Mouse (Mus musculus) lung, postnatal 25 days (tissue): ENCODE data around the gene Gpr155.

Source experiments
- DNase-seq: peaks from one replicate; pipeline ENCODE4 v3.0.0; 2022; ENCODE audit warnings: low spot score

Gene Gpr155

DNA sequence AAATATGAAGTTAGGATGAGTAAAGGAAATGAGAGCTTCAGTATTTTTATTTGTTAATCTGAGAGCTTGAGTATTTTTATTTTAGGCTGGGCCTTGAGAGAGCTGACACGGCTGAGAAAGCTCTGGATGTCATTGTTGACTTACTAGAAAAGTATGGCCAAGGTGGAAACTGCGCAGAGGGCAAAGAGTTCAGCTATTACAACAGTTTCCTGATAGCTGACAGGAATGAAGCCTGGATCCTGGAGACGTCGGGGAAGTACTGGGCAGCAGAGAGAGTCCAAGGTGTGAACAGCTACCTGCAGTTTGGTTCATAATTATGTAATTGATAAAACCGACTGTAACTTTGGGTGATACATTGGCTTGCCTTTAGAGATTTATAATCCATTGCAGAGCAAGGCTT is 67.2 kb downstream of the Gpr155 start:
- DNase-seq, result no peak

DNA sequence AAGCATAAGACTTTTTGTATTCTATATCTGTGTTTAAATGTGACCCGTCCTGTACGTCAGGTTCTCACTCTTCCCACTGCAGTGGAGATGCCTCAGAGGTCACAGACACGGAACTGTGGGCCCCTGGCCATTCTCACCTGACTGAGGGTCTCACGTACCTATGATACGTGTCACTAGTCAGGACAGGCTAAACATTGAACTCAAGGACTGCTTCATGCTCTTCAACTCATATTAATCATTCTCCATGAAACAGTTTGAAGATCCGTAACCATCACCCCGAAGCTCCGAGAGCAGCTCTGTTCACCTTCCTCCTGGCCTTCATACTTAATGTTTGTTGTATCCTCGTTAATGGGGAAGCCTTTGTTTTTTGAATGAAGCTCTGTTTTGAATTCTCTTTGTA is 68.9 kb downstream of the Gpr155 start:
- DNase-seq, result no peak

DNA sequence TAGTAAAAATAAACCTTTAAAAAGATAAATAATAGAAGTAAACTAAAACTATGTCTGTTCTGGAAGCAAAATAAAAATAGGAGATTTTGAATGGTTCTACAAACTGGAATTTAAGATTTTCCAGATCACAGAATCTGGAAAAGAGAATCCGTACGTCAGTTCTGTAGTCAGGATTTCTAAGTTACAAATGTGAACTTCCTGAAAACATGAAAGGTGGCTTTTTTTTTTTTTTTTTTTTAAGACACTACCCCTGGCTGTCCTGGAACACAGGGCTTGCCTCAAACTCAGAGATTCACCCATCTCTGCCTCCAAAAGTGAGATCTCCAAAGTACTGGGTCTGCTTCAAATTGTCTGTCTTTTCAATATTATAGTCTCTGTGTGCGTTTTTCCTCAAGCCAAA is 72.1 kb downstream of the Gpr155 start:
- DNase-seq, result no peak

DNA sequence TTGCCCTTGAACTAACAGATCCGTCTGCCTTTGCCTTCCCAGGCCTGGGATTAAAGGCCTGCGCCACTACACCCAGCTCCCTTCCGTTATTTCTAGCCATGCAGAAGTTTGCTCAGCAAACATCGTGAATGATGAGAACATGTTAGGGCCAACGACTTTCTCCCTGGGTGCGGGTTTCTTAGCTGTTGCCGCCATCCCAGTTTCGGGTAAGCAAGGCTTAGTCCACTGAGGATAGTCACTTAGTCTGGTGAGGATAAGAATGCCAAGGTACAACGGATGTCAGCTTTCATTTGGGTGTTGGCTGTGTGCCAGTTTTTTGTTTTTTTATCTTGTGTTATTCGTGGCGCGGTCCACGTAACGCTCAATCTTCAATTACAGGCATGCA is 73.3 kb downstream of the Gpr155 start:
- peak; percentile 38 for DNase-seq

DNA sequence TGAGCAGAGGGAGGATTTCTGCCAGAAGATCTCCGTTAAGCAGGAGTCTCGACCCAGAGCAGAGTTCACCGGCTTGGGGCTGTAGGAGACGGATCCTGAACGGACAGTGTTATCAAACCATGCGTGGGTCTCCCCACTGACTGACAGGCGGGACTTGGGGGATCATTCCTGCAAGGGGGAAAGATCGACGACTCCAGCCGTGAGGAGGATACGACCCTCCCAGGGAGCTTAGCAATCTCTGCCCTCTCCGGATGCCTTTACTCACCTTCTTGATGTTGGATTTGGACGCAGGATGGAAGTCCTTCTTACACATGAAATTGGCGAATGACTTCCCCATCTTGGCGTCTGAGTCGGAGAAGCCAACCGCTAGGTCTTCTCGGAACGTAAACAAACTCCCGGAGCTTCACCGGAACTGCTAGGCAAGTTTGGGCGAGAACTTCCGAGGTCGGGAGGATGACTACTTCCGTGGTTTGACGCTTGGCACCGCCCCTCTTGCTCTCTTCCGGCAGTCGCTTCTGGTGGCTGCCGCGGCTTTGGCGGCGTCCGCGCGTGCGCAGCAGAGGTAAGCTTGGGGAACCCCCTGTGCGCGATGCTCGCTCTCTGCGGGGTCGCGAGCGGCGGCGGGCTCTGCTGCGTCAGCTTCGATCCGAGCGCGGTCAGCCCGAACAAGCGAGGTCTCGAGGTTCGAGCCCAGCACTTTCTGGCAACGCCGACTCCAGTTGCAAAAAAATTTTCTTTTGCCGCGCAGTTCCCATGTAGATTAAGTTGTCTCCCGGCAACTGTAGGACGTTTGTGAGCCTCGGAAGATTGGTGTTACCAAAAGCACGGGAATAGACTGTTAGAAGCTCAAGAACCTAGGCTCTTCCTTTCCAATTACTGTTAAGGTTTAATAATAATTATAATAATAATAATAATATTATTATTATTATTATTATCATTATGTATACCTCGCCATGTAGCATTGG is 73.9 kb downstream of the Gpr155 start, which contains the start of the genes Scrn3 and Cir1:
Gene Scrn3, plus strand, starts transcription at position 450 of the 965 bp plus-strand sequence.
Gene Cir1, minus strand, starts transcription at position 550 of the 965 bp plus-strand sequence.
- DNase-seq, result peak; percentile 97

DNA sequence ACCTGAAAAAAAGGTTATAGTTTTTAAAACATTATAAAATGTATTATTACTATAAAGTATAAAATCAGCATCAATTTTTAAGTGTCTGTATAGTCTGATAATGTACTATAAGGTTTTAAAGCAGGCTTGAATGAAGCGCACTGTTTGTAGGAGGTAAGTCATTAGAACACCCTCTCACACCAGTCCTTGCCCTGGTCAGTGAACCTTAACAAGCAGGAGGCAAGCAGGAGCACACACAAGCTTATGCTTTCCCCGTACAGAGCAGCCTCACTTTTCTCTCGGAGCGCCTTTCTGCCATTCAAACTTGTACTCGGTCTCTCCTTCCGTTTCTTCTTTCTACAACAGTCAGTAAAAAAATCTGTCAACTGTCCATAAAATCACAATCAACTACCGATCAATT is 80.4 kb downstream of the Gpr155 start:
- no peak for DNase-seq

DNA sequence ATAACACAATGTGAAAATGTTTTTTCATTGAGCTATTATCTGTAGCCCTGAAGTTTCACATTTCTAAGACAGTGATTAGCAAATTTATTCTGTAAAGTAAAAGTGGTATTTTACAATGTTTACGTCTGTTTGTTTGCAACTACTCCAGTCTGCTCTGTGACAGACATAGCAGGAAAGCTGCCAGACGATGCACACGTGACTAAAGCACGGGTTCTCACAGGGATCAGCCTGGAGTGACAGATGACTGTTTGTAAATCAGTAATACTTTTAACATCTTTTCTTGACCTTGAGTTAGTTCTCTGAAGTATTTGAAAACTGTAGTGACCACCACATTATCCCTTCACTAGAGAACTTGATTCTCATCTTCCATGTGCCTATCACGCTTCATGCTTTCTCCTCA is 81.9 kb downstream of the Gpr155 start:
- no peak for DNase-seq

DNA sequence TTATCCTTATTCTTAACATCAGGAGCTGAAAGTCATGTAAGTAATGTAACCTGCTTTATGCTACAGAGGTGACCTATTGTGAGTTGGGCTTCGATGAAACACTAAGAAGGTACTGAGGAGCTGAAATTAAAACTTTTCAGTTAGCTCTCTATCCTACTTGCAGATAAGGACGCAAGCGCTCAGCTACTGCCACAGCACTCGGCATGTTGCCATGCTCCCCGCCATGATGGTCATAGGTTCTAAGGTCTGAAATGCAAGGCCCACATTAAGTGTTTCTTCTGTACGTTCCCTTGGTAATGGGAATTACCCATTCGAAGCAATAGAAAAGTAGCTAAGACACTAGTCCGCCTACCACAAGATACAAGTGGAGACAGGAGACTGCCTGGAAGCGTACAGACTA is 83.7 kb downstream of the Gpr155 start:
- no peak for DNase-seq

DNA sequence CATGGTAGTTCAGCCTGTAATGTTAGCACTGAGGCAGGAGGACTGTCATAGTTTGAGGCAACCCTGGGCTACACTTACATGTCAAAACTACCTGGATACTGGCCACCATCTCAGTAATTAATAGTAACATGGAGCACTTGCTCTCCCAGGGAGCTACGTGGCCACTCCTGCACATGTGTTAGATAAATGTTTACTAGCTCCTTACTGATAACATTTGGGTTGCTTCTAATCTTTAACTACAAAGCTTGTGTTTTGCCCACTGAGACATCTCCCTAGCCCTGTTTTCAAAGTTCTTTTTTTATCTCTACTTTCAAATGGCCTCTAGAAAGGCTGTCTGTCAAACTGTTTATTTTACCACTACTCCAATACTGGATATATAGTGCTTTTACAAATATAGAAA is 84.4 kb downstream of the Gpr155 start:
- no peak for DNase-seq

DNA sequence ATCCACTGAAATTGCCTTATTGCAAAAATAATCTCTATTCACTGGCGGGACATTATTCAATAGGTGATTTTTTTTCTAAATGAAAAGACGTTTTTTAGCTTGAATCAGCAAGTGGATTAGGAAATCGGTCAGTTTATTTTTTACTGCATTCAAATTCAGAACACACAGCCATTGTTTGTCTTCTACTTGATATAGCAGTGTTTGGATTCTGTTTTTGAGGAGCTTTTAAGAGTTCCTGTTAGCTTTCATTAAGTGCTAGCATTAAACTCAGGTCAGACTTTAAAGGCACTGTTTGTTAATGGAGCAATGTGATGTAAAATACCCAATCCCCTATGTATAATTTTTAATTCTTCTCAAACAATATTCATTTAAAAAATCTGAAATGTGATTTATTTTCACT is 87.5 kb downstream of the Gpr155 start:
- DNase-seq, result no peak

DNA sequence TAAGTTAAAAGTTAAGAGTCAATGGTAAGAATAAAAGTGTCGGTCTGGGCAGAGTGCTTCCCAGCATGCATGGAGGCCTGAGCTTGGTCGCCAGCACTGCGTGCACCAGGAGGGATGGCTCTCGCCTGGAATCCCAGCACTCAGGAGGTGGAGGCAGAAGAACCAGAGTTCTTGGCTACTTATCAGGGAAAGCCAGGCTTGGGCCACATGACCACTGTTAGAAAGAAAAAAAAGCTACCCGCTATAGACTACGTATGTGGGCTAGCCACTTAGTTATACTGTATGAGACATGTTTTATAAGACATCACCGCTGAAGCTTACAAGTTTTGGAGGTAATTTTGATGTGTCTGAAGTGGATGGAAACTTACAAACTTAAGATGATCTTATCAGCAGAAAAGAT is 88.2 kb downstream of the Gpr155 start:
- no peak for DNase-seq

DNA sequence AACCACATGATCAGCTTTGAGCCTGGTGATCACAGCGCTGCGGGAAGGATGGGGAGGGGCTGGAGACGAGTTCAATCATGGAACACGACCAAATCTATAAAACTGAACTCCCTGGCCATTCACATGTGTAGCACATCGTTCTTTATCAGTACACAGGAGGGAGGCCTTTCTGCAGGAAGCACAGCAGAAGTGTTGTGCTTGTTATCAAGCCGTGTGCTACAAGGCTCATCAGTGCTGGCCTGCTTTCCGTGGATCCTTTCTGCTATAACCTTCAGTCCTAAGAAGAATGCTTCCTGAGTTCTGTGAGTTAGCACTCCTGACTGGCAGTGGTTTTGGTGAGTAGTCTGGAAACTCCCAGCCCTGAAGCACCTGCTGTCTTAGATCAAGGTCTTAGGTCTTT is 91.3 kb downstream of the Gpr155 start:
- no peak for DNase-seq
